Mouse (Mus musculus): ENCODE measurements at regions not wholly inside any gene's neighbourhood (a gene's known extent, or its start where the extent isn't known, plus 50 kb on each side); places are given as distances from the start of the nearest gene placed in this dataset.

GRCm38 (mm10) chr1:89352936-89353335 lies 101.7 kb upstream of the Agap1 start:
- no peaks in the 10 kb centered on the region for H3K9me3 ChIP-seq (replicated peaks)
- WGBS = 68% methylated on average over 4 of the region's 4 CpGs
- DNase-seq (ENCODE audit: low spot score) = no peak
- peaks cover 4% of the 10 kb centered on the region; the same call in 1 of the 2 replicates for H3K4me1 ChIP-seq
- no peak overlapping the region for H3K4me3 ChIP-seq
- no peak overlapping the region for H3K27ac ChIP-seq
- no peaks in the 10 kb centered on the region for H3K36me3 ChIP-seq
- H3K27me3 ChIP-seq (ENCODE audit: low read depth, poor library complexity, severe bottlenecking) = no peaks in the 10 kb centered on the region

GRCm38 (mm10) chr1:89359257-89359656 lies 95.3 kb upstream of the Agap1 start:
- no peak overlapping the region for H3K4me3 ChIP-seq
- DNase-seq (ENCODE audit: low spot score) = no peak
- H3K4me1 ChIP-seq = no peaks in the 10 kb centered on the region
- no peak overlapping the region for H3K27ac ChIP-seq
- 75% methylated on average over 3 of the region's 3 CpGs for WGBS
- no peaks in the 10 kb centered on the region for H3K36me3 ChIP-seq
- H3K9me3 ChIP-seq (replicated peaks) = no peaks in the 10 kb centered on the region
- no peaks in the 10 kb centered on the region for H3K27me3 ChIP-seq (ENCODE audit: low read depth, poor library complexity, severe bottlenecking)

GRCm38 (mm10) chr1:89364547-89365305 lies 89.9 kb upstream of the Agap1 start:
- no peak overlapping the region for H3K27ac ChIP-seq
- DNase-seq (ENCODE audit: low spot score) = no peak

GRCm38 (mm10) chr1:89366891-89367290 lies 87.7 kb upstream of the Agap1 start:
- no peaks in the 10 kb centered on the region for H3K9me3 ChIP-seq (replicated peaks)
- H3K4me1 ChIP-seq = peaks cover 13% of the 10 kb centered on the region; the same call in 1 of the 2 replicates
- H3K27me3 ChIP-seq (ENCODE audit: low read depth, poor library complexity, severe bottlenecking) = no peaks in the 10 kb centered on the region
- WGBS = 90% methylated on average over 5 of the region's 5 CpGs
- no peaks in the 10 kb centered on the region for H3K36me3 ChIP-seq
- DNase-seq (ENCODE audit: low spot score) = no peak
- H3K27ac ChIP-seq = peak overlapping the region; percentile 54; the same call in 1 of the 2 replicates
- H3K4me3 ChIP-seq = no peak overlapping the region

More at GRCm38 (mm10) chr1:89364547-89365305, 89.9 kb upstream of the Agap1 start:
- WGBS = 69% methylated on average over 12 of the region's 12 CpGs
- peaks cover 13% of the 10 kb centered on the region; the same call in 1 of the 2 replicates for H3K4me1 ChIP-seq
- no peaks in the 10 kb centered on the region for H3K36me3 ChIP-seq
- no peaks in the 10 kb centered on the region for H3K27me3 ChIP-seq (ENCODE audit: low read depth, poor library complexity, severe bottlenecking)
- no peak overlapping the region for H3K4me3 ChIP-seq
- H3K9me3 ChIP-seq (replicated peaks) = no peaks in the 10 kb centered on the region

- no peaks in the 10 kb centered on the region for H3K9me3 ChIP-seq (replicated peaks)
- H3K27me3 ChIP-seq (ENCODE audit: low read depth, poor library complexity, severe bottlenecking) = no peaks in the 10 kb centered on the region
- no peaks in the 10 kb centered on the region for H3K4me1 ChIP-seq
- no peak overlapping the region for H3K27ac ChIP-seq
- no peak overlapping the region for H3K4me3 ChIP-seq
- no peak for DNase-seq (ENCODE audit: low spot score)
- no peaks in the 10 kb centered on the region for H3K36me3 ChIP-seq
These were observed 80.8 kb upstream of the Agap1 start for GRCm38 (mm10) chr1:89373806-89374205.

GRCm38 (mm10) chr1:89374271-89374670 lies 80.3 kb upstream of the Agap1 start:
- no peaks in the 10 kb centered on the region for H3K27me3 ChIP-seq (ENCODE audit: low read depth, poor library complexity, severe bottlenecking)
- no peaks in the 10 kb centered on the region for H3K9me3 ChIP-seq (replicated peaks)
- WGBS = 91% methylated on average over 2 of the region's 2 CpGs
- no peaks in the 10 kb centered on the region for H3K4me1 ChIP-seq
- no peaks in the 10 kb centered on the region for H3K36me3 ChIP-seq
- no peak for DNase-seq (ENCODE audit: low spot score)
- no peak overlapping the region for H3K27ac ChIP-seq
- H3K4me3 ChIP-seq = no peak overlapping the region

- H3K9me3 ChIP-seq (replicated peaks) = no peaks in the 10 kb centered on the region
- no peaks in the 10 kb centered on the region for H3K36me3 ChIP-seq
- 88% methylated on average over 6 of the region's 6 CpGs for WGBS
- no peaks in the 10 kb centered on the region for H3K27me3 ChIP-seq (ENCODE audit: low read depth, poor library complexity, severe bottlenecking)
- H3K4me1 ChIP-seq = no peaks in the 10 kb centered on the region
- no peak overlapping the region for H3K4me3 ChIP-seq
- no peak overlapping the region for H3K27ac ChIP-seq
- no peak for DNase-seq (ENCODE audit: low spot score)
These were observed 72.6 kb upstream of the Agap1 start for GRCm38 (mm10) chr1:89382021-89382420.

GRCm38 (mm10) chr1:89385111-89385510 lies 69.5 kb upstream of the Agap1 start:
- no peaks in the 10 kb centered on the region for H3K36me3 ChIP-seq
- no peaks in the 10 kb centered on the region for H3K4me1 ChIP-seq
- H3K27me3 ChIP-seq (ENCODE audit: low read depth, poor library complexity, severe bottlenecking) = no peaks in the 10 kb centered on the region
- 68% methylated on average over 6 of the region's 6 CpGs for WGBS
- no peaks in the 10 kb centered on the region for H3K9me3 ChIP-seq (replicated peaks)
- no peak overlapping the region for H3K4me3 ChIP-seq
- H3K27ac ChIP-seq = no peak overlapping the region
- no peak for DNase-seq (ENCODE audit: low spot score)

GRCm38 (mm10) chr1:89392711-89393110 lies 61.9 kb upstream of the Agap1 start:
- no peaks in the 10 kb centered on the region for H3K36me3 ChIP-seq
- H3K27ac ChIP-seq = no peak overlapping the region
- DNase-seq (ENCODE audit: low spot score) = no peak
- peaks cover 4% of the 10 kb centered on the region; the same call in 1 of the 2 replicates for H3K4me1 ChIP-seq
- WGBS = 87% methylated on average over 4 of the region's 4 CpGs
- H3K4me3 ChIP-seq = no peak overlapping the region
- H3K9me3 ChIP-seq (replicated peaks) = no peaks in the 10 kb centered on the region
- no peaks in the 10 kb centered on the region for H3K27me3 ChIP-seq (ENCODE audit: low read depth, poor library complexity, severe bottlenecking)

GRCm38 (mm10) chr1:89394471-89394870 lies 60.1 kb upstream of the Agap1 start:
- Histone ChIP-seq H3K27ac (no peak overlapping the region), H3K36me3 (no peaks in the 10 kb centered on the region), H3K9me3 (replicated peaks) (no peaks in the 10 kb centered on the region), H3K4me3 (no peak overlapping the region), H3K27me3 (ENCODE audit: low read depth, poor library complexity, severe bottlenecking) (no peaks in the 10 kb centered on the region), H3K4me1 (peaks cover 4% of the 10 kb centered on the region; the same call in 1 of the 2 replicates)
- no peak for DNase-seq (ENCODE audit: low spot score)
- WGBS = 52% methylated on average over 7 of the region's 7 CpGs

GRCm38 (mm10) chr1:89400734-89401202 lies 53.8 kb upstream of the Agap1 start:
- no peak overlapping the region for H3K27ac ChIP-seq
- WGBS = 61% methylated on average over 10 of the region's 10 CpGs
- H3K4me3 ChIP-seq = no peak overlapping the region
- no peak for DNase-seq (ENCODE audit: low spot score)
- no peaks in the 10 kb centered on the region for H3K9me3 ChIP-seq (replicated peaks)
- H3K4me1 ChIP-seq = peaks cover 16% of the 10 kb centered on the region
- H3K27me3 ChIP-seq (ENCODE audit: low read depth, poor library complexity, severe bottlenecking) = no peaks in the 10 kb centered on the region
- H3K36me3 ChIP-seq = no peaks in the 10 kb centered on the region

GRCm38 (mm10) chr1:89402513-89403210 lies 51.9 kb upstream of the Agap1 start:
- Histone ChIP-seq H3K27ac (no peak overlapping the region), H3K4me1 (peaks cover 16% of the 10 kb centered on the region), H3K36me3 (no peaks in the 10 kb centered on the region), H3K9me3 (replicated peaks) (no peaks in the 10 kb centered on the region), H3K4me3 (no peak overlapping the region), H3K27me3 (ENCODE audit: low read depth, poor library complexity, severe bottlenecking) (no peaks in the 10 kb centered on the region)
- WGBS = 85% methylated on average over 5 of the region's 5 CpGs
- no peak for DNase-seq (ENCODE audit: low spot score)

GRCm38 (mm10) chr1:89403551-89404050 lies 51.0 kb upstream of the Agap1 start:
- no peaks in the 10 kb centered on the region for H3K36me3 ChIP-seq
- 55% methylated on average over 7 of the region's 7 CpGs for WGBS
- no peak for DNase-seq (ENCODE audit: low spot score)
- no peak overlapping the region for H3K4me3 ChIP-seq
- H3K4me1 ChIP-seq = peaks cover 16% of the 10 kb centered on the region
- no peaks in the 10 kb centered on the region for H3K9me3 ChIP-seq (replicated peaks)
- no peak overlapping the region for H3K27ac ChIP-seq
- no peaks in the 10 kb centered on the region for H3K27me3 ChIP-seq (ENCODE audit: low read depth, poor library complexity, severe bottlenecking)
